Mouse (Mus musculus) embryonic facial prominence, embryonic 14.5 days (tissue): ENCODE measurements at regions not wholly inside any gene's neighbourhood (a gene's known extent, or its start where the extent isn't known, plus 50 kb on each side); places are given as distances from the start of the nearest gene placed in this dataset.
A peak's percentile ranks its signal among the peaks of the same experiment; 100 is the strongest.

Experiments
- ATAC-seq: fragments of 200-750 bp; cut with Nextera tagmentation; 2 replicates; pipeline ENCODE4 v1.8.0; 2017; ENCODE audit warnings: low read depth, moderate number of reproducible peaks, moderate TSS enrichment
- DNase-seq: peaks from one replicate; pipeline ENCODE4 v3.0.0-alpha.2; 2015; ENCODE audit warnings: low spot score
- H3K27ac ChIP-seq: fragments of 300-500 bp; sonication (generic); replicated peaks from 2 replicates; pipeline ENCODE4 v1.5.1; 2014; ENCODE audit warnings: low read depth, mild to moderate bottlenecking, low read length, moderate library complexity
- H3K27me3 ChIP-seq: fragments of 300-500 bp; sonication (generic); replicated peaks from 2 replicates; pipeline ENCODE4 v1.6.1; 2014; ENCODE audit warnings: low read length; ENCODE audit not compliant: control insufficient read depth, insufficient read depth
- H3K36me3 ChIP-seq: fragments of 300-500 bp; sonication (generic); 2 replicates; pipeline ENCODE4 v1.6.1; 2014; ENCODE audit warnings: low read length, mixed read lengths; ENCODE audit not compliant: control insufficient read depth, insufficient read depth
- H3K4me1 ChIP-seq: fragments of 300-500 bp; sonication (generic); 2 replicates; pipeline ENCODE4 v1.6.1; 2014; ENCODE audit warnings: antibody characterized with exemption, low read length; ENCODE audit not compliant: control insufficient read depth, insufficient read depth
- H3K4me2 ChIP-seq: fragments of 300-500 bp; sonication (generic); 2 replicates; pipeline ENCODE4 v1.6.1; 2014; ENCODE audit warnings: low read depth, mild to moderate bottlenecking, low read length, moderate library complexity, mixed read lengths
- H3K4me3 ChIP-seq: fragments of 300-500 bp; sonication (generic); 2 replicates; pipeline ENCODE4 v1.5.1; 2014; ENCODE audit warnings: low read depth, mild to moderate bottlenecking, low read length
- H3K9ac ChIP-seq: fragments of 300-500 bp; sonication (generic); 2 replicates; pipeline ENCODE4 v1.6.1; 2014; ENCODE audit warnings: low read depth, mild to moderate bottlenecking, low read length, moderate library complexity, mixed read lengths
- H3K9me3 ChIP-seq: fragments of 300-500 bp; sonication (generic); 2 replicates; pipeline ENCODE4 v1.6.1; 2016; ENCODE audit warnings: low read length; ENCODE audit not compliant: control insufficient read depth
- WGBS: fragments of 180-500 bp; shearing (Covaris S2); extraction: QIAGEN DNeasy Blood & Tissue Kit; methylation state at CpG from one replicate; pipeline ENCODE4 v1.1.7; 2014; 5-methylcytosine and 5-hydroxymethylcytosine counted together

DNA sequence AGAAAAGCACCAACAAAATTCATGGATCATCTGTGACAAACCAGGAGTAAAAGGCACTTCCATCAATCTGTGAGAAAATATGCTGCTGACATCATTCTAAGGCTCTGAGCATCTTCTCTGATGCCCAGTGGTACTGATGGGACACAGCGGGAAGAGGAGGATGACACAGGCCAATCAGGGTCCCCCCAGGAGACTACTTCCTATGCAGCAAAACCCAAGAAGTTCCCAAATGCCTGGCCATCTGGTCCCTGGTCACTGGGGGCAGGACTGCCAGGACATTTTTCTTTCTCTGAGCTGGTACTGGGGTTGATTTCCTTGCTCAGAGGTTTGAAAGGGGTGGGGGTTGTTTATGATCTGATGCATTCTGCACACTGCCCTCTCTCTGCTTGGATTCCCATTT lies 158.4 kb downstream of the Gm19410 start:
- no peaks in the 10 kb centered on the region for H3K27me3 ChIP-seq
- no peaks in the 10 kb centered on the region for H3K9me3 ChIP-seq
- no peaks in the 10 kb centered on the region for H3K4me1 ChIP-seq
- 75% methylated on average over 1 of the region's 1 CpGs for WGBS
- ATAC-seq (no peak), DNase-seq (no peak)
- no peak overlapping the region for H3K9ac ChIP-seq
- H3K4me2 ChIP-seq = no peak overlapping the region
- no peaks in the 10 kb centered on the region for H3K36me3 ChIP-seq
- no peak overlapping the region for H3K4me3 ChIP-seq
- no peak overlapping the region for H3K27ac ChIP-seq

DNA sequence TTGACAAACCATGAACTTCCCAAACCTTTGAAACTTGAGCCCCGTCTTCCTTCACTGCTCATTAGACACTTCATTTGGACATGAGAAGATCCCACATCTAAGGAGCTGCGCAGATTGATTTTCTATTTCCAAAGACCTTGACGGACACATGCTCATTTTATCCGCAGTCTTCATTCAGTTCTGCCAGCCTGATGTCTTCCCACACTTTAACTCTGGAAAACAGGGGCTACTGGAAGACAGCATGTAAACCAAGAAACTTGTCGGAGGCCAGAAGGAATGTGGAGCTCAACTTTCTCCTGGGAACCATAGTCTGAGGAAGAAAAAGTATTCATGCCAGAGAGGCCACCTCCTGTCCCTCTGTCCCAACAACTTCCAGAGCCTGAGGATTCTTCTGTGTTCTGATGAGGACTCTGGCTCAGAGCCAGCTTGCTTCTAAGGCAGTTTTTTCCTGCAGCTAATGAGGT lies 161.8 kb downstream of the Gm19410 start:
- DNase-seq (peak; percentile 49), ATAC-seq (no peak)
- no peaks in the 10 kb centered on the region for H3K9me3 ChIP-seq
- H3K4me1 ChIP-seq = no peaks in the 10 kb centered on the region
- H3K27ac ChIP-seq = no peak overlapping the region
- 63% methylated on average over 5 of the region's 5 CpGs for WGBS
- no peak overlapping the region for H3K9ac ChIP-seq
- no peaks in the 10 kb centered on the region for H3K36me3 ChIP-seq
- no peaks in the 10 kb centered on the region for H3K27me3 ChIP-seq
- H3K4me2 ChIP-seq = no peak overlapping the region
- no peak overlapping the region for H3K4me3 ChIP-seq

DNA sequence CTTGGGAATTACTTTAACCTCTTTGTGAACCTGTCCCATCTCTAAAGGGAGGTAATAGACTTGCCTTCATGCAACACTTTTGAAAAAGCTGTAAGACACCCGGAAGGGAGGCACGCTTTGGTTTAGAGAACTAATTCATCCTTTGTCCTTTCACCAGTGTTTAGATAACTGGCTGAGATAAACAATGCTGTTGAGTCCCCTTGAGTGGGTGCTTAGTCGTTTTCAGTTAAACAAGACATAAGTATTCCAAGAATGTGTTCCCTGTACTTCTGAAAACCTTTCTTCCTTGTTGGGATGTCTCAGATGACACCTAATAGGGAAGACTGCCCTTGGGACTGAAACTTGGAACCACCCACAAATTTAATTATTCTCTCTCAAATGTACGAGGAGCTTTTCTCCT lies 164.7 kb downstream of the Gm19410 start:
- no peak overlapping the region for H3K4me2 ChIP-seq
- H3K4me1 ChIP-seq = no peaks in the 10 kb centered on the region
- H3K9me3 ChIP-seq = no peaks in the 10 kb centered on the region
- no peak overlapping the region for H3K4me3 ChIP-seq
- no peak for DNase-seq
- no peak overlapping the region for H3K27ac ChIP-seq
- H3K36me3 ChIP-seq = no peaks in the 10 kb centered on the region
- no peak overlapping the region for H3K9ac ChIP-seq
- WGBS = 46% methylated on average over 4 of the region's 4 CpGs
- H3K27me3 ChIP-seq = no peaks in the 10 kb centered on the region
- no peak for ATAC-seq

DNA sequence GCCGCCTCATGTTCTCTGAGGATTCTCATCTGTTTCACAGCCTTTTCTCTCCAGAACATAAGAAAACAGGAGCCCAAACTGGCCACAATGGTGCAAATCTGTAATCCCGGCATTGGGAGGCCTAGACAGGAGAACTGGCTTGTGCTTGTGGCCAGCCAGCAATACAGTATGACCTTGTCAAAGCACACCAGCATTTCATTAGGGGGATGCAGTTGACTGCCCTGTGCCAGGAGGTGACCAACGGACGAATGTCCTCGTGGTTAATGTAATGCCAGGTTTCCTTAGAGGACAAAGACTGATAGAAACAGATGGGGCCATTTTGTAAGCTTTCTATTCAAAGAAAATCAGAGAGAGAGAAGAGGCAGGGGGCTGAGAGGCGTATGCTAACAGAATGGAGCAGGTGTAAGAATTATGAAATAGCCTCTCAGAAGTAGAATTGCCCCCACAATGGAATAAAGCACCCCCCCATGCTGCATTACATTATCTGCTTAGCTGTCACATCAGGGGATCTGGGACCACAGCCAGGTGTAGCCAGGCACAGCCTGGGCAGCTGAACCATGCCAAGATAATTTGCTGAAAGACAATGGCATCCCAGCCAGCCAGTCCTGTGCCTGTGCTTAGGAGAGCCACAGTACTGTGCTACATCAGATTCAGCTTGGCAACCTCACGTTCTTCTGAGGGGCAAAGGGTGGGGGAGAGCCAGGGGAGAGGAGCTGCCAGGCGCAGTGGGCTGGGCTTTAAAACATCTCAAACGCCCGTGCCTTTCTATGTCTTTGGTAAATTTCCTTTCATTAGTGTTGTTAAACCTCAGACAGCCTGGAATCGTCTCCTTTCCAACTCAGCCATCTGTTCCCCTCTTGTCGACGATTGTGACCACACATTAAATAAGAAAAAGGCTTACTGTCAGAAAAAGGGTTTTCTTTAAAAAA lies 167.9 kb downstream of the Gm19410 start:
- Histone ChIP-seq H3K4me2 (no peak overlapping the region), H3K36me3 (no peaks in the 10 kb centered on the region), H3K4me1 (no peaks in the 10 kb centered on the region), H3K9me3 (no peaks in the 10 kb centered on the region), H3K4me3 (no peak overlapping the region), H3K27me3 (no peaks in the 10 kb centered on the region), H3K27ac (no peak overlapping the region), H3K9ac (no peak overlapping the region)
- WGBS = 60% methylated on average over 13 of the region's 13 CpGs
- peak; percentile 40 for DNase-seq
- peak; percentile 80; the same call in 1 of the 2 replicates for ATAC-seq

DNA sequence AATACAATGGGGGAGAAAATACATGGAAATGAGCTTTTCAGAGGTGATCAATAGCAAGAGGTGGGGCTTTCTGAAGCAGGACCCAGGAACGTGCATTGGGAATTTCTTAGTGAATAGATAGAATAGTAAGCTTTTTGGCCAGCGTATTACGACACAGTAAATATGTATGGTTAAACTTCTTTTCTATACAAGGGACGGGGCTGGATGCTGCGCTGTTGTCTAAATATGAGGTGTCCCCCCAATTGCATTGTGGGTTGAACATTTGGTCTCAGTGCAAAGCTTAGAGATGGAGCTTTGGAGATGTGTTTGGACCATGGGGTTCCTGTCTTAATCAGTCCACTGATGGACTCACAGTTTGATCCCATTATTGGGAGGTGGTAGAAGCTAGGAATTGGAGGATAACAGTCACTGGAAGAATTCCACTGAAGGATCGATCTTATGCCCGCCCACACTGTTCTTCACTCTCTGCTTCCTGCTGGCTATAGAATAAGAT lies 168.6 kb downstream of the Gm19410 start:
- Histone ChIP-seq H3K36me3 (no peaks in the 10 kb centered on the region), H3K27me3 (no peaks in the 10 kb centered on the region), H3K4me2 (no peak overlapping the region), H3K4me1 (no peaks in the 10 kb centered on the region), H3K9ac (no peak overlapping the region), H3K27ac (no peak overlapping the region), H3K4me3 (no peak overlapping the region), H3K9me3 (no peaks in the 10 kb centered on the region)
- no peak for ATAC-seq
- DNase-seq = no peak
- WGBS = 90% methylated on average over 7 of the region's 7 CpGs

DNA sequence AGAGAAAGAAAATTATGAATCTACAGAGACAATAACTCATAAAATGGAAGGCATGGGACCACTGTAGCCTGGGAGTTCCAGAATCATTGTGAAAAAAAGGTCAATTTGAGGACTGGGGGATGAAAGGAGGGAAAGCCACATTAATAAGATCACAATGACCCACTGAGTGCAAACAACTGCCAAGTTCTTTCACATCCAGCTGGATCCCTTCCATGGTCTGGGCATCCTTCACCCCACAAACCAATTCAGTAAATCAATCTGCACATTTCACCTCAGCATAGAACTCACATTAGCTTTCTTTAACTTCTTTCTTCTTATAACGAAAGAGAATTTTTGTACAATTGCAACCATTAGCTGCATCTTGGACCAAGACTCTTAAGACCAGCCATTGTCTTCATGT lies 169.4 kb downstream of the Gm19410 start:
- 85% methylated on average over 1 of the region's 1 CpGs for WGBS
- Histone ChIP-seq H3K36me3 (no peaks in the 10 kb centered on the region), H3K4me2 (no peak overlapping the region), H3K9me3 (no peaks in the 10 kb centered on the region), H3K27ac (no peak overlapping the region), H3K9ac (no peak overlapping the region), H3K4me3 (no peak overlapping the region), H3K27me3 (no peaks in the 10 kb centered on the region), H3K4me1 (no peaks in the 10 kb centered on the region)
- no peak for ATAC-seq
- DNase-seq = no peak

DNA sequence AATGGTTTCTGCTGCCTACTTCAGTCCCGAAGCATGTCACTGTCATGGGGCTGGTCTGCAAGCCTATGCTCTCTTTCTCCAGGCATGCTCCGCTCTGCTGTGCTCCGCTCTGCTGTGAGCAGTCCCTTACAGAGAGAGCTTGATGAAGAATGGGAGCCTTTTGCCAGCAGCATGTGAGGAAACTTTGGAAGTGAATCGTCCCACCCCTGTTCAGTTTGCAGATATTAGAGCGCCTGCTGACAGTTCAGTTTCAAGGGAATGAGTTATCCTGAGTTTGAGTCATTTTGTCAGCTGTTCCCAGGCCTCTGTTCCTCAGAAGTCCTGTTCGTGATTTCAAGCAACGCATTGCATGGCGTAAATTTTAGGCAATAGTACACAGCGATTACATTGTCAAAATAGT lies 173.6 kb downstream of the Gm19410 start:
- 90% methylated on average over 9 of the region's 9 CpGs for WGBS
- no peak overlapping the region for H3K27ac ChIP-seq
- H3K4me3 ChIP-seq = no peak overlapping the region
- no peak overlapping the region for H3K9ac ChIP-seq
- H3K9me3 ChIP-seq = no peaks in the 10 kb centered on the region
- DNase-seq = no peak
- H3K4me2 ChIP-seq = no peak overlapping the region
- ATAC-seq = no peak
- no peaks in the 10 kb centered on the region for H3K36me3 ChIP-seq
- no peaks in the 10 kb centered on the region for H3K27me3 ChIP-seq
- no peaks in the 10 kb centered on the region for H3K4me1 ChIP-seq

DNA sequence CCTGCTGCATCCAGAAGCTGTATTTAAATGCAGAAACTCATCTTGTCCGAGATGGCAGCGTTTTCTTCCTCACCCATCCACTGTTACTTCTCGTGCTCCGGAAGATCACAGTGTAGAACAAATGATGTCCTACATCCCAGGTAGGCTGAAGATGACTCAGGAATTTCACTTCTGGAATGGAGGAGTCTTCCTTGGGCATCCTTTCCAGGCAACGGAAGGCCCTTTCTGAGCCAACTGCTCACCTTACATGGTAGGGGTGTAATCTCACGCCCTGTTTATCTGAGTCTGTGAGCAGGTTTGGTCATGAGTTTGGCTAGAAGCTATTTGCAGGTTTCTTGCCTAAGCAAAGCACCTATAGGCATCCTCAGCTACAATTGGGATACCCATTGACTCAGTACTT lies 176.9 kb downstream of the Gm19410 start:
- H3K4me1 ChIP-seq = no peaks in the 10 kb centered on the region
- no peaks in the 10 kb centered on the region for H3K27me3 ChIP-seq
- no peak overlapping the region for H3K4me3 ChIP-seq
- no peaks in the 10 kb centered on the region for H3K9me3 ChIP-seq
- H3K9ac ChIP-seq = no peak overlapping the region
- 84% methylated on average over 6 of the region's 6 CpGs for WGBS
- H3K36me3 ChIP-seq = no peaks in the 10 kb centered on the region
- ATAC-seq (no peak), DNase-seq (no peak)
- H3K4me2 ChIP-seq = no peak overlapping the region
- H3K27ac ChIP-seq = no peak overlapping the region

DNA sequence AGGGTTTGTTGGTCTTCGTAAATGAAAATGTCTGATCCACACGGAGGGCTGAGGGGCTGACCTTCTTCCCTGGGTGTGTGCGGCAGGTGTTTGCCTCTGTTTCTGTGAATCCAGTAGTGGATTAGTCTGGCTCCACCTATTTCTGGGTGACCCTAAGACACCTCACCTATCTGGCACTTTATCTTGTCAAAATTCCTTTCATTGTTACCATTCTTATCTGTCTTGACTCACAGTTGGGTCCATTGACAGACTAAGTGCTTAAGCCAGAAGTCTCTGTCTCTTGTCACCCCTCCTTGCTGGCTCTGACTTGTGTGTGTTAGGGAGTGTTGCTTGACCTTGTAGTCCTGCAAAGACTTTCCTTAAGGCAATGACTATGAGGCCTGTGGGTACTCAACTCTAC lies 178.1 kb downstream of the Gm19410 start:
- Histone ChIP-seq H3K4me1 (0 out of 2 replicates have a peak, but pooled peaks cover 4% of the 10 kb centered on the region), H3K9ac (no peak overlapping the region)

More for the DNA sequence above, 178.1 kb downstream of the Gm19410 start:
- no peak for DNase-seq
- Histone ChIP-seq H3K27ac (no peak overlapping the region), H3K27me3 (no peaks in the 10 kb centered on the region), H3K4me2 (no peak overlapping the region), H3K4me3 (no peak overlapping the region), H3K9me3 (no peaks in the 10 kb centered on the region), H3K36me3 (no peaks in the 10 kb centered on the region)
- ATAC-seq = no peak
- WGBS = 83% methylated on average over 3 of the region's 3 CpGs
